Mouse (Mus musculus): ENCODE results near the gene Maml3.

DNA sequence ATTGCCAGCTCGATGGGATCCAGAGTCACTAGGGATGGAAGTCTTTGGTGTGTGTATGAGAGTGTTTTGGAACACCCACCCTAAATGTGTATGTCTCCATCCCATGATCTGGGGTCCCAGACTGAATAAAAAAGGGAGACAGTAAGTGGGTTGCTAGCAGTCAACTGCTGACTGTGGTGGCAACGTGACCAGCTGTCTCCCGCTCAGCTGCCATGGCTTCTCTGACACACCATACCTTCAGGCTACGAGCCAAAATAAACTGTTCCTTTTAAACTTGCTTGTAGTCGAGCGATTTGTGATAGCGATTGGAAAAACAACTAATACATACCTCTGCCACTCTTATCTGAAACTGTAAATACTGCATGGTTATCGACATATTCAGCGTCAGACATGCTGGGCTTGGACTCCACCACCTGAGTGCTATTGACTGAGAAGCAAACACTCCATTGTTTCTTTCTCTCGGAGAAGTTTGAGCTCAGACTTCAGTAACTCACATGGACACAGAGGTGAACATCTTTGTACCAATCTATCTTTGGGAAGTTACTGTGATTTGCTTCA lies 213.2 kb downstream of the Maml3 start:
- TF ChIP-seq CTCF (IDR thresholded peaks at IDR 0.05; ENCODE audit: low read depth) (no peak), EP300 (IDR thresholded peaks at IDR 0.05; ENCODE audit: low read depth) (no peak)
